Mouse (Mus musculus): ENCODE results near the gene Slc45a1.
A peak's percentile ranks its signal among the peaks of the same experiment; 100 is the strongest.
"Not testable (repeated sequence)": the region's sequence is repeated elsewhere in the genome, so short reads cannot be mapped to it uniquely, and the experiment has no call there.

Slc45a1 gene

DNA sequence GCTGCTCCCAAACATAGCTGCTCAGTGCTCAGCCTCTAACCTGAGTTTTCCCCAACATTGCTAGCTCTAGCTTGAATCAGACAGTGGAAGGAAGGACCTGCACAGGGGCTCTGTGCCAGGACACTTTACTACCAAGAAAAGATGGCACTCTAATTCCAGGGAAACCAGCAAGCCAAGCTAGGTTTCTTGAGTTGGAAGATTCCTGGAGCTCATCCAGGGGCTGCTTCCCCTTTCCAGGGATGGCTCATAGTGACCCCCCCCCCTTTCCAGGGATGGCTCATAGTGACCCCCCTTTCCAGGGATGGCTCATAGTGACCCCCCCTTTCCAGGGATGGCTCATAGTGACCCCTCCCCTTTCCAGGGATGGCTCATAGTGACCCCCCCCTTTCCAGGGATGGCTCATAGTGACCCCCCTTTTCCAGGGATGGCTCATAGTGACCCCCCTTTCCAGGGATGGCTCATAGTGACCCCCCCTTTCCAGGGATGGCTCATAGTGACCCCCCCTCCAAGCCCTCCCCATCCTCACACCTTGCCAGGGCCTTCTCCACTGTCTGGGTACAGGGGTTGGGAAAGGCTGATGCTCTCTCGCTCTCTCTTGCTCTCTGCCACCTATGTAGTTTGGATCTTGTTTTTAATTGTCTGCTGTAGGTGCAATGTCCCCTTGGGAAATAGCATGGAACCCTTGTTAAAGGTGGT, 48.5 kb downstream of the Slc45a1 start:
- no peak for DNase-seq (ENCODE audit: low spot score)

DNA sequence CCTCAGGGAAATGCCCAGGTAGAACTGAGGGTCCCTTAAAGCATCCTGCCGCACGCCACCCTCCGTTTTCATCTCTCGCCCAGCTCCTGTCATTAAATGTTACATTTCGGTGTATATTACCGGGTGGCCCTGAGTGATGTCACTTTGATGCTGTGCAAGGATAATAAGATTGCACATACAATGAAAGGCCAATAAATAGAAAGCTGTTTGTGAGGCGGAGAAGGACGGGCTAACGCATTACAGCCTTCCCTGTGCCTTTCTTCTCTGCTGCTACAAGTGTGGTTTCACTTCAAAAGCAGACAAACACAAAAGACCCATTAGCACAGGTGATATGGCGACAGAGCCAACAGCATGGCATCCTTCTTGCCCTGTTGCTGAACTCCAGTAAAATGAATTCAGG, 50.5 kb downstream of the Slc45a1 start:
- no peak for DNase-seq (ENCODE audit: low spot score)

DNA sequence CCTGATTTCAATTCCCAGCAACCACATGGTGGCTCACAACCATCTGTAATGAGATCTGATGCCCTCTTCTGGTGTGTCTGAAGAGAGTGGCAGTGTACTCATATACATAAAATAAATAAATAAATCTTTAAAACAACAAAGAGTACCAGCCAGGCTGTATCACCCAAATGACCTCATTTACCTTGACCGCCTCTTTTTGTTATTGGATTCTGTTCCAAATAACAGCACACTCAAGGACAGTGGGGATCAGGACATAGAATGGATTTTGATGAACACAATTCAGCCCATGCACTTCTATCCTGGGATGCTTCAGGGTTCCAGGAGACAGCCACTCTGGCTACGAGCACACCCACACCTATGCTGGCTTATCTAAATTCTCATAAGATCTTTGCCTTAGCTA, 51.5 kb downstream of the Slc45a1 start:
- not testable (repeated sequence) for DNase-seq (ENCODE audit: low spot score)

DNA sequence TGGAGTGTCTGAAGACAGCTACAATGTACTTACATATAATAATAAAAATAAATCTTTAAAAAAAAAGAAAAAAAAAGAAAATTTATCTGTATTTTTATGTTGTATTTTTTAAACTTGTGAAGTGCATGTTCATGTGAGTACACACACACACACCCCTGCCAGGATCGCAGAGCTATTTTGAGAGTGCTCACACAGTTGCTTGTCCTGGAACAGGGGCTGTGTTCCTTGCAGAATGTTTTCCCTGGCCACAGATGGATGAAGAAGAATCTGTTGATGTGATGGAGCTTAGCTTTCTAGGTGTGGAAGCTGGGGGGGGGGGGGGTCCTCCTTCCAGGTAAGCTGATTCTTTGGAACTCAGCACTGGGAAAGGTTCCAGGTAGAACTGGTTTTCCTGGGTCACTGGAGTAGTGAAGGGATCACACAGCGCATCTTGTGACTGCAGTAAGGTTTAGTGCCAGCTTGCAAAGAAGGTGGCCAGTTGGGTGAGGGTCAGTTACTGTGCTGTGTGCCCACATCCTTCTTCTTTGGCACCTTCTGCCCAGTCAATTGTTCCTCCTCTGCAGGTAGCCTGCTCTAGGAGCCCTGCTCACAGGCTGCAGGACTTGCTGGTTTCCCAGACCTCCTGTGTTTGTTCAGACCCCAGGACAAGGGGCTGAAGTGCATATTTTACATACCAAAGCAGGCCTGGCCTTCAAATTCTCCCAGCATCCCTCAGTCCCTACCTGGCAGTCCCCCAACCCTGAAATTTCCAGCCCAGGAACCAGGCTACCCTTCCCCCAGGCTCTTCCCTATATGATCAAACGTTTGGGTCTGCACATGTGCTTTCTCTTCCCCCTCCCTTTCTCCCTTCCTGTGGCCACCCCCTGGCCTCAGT, 52.6 kb downstream of the Slc45a1 start:
- no peak for DNase-seq (ENCODE audit: low spot score)

DNA sequence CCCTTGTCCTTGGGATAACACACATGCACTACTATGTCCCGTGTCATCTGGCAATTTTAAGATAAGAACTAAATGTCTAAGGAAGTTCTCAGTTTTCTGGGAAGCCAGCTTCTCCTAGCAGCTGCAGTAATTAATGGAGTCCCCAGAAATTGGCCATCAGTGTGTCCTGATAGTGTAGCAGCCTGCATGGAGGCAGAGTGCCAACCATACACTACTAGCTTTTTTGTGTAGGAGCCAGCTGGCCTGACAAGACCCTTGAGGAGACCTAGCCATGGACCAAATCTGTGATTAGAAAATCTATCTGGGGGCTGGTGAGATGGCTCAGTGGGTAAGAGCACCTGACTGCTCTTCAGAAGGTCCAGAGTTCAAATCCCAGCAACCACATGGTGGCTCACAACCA, 53.3 kb downstream of the Slc45a1 start:
- no peak for DNase-seq (ENCODE audit: low spot score)

DNA sequence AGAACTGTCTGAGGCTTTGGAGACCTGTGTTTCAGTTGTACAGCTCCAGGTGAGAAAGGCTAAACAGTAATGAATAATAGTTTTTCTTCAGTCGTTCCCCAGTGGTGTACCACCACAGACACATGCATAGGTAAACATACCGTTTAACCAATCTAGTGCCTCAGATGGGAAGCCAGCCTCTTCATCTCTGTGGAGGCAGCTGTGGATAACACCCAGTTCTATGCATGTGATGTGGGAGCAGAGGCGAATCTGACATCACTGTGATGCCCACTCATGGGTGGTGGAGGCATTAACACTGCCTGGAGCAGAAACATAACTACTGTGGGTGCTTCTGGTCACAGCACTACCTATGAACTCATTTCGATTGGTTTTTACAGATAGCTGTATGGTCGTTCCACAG, 56.0 kb downstream of the Slc45a1 start:
- DNase-seq (ENCODE audit: low spot score), result no peak

DNA sequence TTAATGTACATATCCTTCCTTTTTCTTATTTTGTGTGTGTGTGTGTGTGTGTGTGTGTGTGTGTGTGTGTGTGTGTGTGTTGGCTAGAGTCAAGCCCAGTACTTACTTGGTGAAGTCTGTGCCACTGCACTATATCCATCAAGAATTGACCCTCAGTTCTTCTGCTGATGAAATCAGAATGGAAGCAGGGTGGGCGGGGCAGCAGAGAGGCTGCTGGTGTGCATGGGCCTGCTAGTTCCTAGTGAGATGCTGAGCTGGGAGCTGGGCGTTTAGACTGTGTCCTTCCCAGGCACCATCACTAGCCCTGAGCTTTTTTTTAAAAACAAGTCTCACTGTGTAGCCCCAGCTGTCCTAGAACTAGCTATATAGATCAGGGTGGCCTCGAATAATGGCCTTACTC, 56.9 kb downstream of the Slc45a1 start:
- DNase-seq (ENCODE audit: low spot score), result no peak

DNA sequence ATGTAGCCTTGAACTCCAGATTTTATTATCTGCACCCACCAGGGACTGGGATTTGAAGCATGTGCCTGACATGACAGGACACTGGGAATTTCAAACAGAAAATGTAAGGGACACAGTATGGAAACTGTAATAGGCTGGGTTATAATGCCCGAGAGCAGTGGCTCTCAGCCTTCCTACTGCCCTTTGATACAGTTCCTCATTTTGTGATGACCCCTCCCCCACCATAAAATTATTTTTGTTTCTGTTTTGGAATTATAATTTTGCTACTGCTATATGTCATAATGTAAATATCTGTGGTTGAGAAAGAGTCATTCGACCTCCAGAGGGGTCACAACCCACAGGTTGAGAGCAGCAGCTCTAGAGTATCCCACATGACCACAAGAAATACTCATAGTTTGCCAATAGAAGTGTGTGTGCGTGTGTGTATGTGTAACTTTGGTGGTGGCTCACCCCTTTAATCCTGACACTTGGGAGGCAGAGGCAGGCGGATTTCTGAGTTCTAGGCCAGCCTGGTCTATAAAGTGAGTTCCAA, 57.6 kb downstream of the Slc45a1 start:
- DNase-seq (ENCODE audit: low spot score), result no peak

DNA sequence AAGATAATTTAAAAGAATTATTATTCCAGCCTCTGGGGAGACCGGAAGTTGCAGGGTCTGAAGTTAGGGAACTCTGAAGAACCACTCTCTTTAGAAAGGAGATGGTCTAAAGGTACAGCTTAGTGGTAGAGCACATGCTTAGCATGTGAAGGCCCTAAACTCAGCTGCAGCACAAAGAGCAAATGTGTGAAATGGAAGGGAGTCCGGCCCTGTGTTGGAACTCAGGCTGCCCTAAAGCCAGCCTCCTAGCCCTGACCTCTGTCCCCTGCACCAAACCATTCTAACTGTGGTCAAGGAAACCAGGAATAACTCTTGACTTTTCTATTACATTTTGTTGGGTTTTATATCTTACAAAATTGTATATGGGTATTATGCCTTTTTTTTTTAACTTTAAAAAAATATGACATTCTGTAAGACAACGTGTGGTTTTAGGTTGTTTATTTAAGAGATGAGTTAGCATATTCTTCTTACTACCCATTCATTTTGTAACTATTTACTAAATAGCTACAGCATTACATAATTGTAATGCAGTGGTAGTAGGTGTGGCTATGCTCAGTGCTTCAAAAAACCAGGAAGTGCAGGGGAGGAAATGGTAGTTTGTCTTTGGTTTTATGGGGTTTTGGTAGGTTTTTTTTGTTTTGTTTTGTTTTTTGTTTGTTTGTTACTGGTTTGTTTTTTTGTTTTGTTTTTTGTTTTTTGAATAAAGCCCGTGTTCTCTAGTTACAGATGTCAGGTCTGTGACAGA, 58.3 kb downstream of the Slc45a1 start:
- no peak for DNase-seq (ENCODE audit: low spot score)

DNA sequence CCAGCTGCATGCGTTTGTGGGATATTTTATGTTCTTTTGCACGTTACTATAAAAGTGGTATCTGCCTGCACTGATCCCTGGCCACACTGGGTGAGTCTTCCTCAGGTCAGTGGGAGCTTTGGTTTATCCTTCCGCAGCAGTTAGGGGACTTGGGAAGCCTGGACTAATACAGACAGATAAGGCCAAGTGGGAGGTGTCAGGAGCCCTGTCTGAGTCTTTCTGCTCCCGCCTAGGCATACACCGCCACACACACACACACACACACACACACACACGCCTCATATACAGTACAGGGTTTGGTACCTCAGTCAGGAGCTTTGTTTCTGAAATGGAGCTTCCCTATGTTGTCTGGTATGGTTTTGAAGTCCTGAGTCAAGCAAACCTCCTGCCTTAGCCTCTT, 59.9 kb downstream of the Slc45a1 start:
- DNase-seq (ENCODE audit: low spot score), result no peak

DNA sequence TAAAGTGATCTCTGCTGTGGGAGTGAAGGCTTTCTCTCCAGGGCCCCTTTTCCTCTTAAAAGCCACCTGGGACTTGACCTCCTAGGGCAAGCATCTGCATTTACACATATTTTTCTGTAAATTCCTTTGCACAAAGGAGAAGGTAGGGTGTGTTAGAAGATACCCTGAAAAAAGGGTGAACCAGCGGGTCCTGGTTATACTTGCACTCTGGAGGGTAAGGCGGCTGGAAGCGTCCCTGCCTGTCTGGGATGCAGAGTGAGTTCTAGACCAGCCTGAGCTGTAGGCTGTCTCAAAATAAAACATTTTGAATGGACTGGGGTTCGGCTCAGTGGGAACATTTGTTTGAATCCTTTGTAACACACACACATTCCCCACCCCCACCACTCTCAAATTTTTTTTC, 60.4 kb downstream of the Slc45a1 start:
- no peak for DNase-seq (ENCODE audit: low spot score)

DNA sequence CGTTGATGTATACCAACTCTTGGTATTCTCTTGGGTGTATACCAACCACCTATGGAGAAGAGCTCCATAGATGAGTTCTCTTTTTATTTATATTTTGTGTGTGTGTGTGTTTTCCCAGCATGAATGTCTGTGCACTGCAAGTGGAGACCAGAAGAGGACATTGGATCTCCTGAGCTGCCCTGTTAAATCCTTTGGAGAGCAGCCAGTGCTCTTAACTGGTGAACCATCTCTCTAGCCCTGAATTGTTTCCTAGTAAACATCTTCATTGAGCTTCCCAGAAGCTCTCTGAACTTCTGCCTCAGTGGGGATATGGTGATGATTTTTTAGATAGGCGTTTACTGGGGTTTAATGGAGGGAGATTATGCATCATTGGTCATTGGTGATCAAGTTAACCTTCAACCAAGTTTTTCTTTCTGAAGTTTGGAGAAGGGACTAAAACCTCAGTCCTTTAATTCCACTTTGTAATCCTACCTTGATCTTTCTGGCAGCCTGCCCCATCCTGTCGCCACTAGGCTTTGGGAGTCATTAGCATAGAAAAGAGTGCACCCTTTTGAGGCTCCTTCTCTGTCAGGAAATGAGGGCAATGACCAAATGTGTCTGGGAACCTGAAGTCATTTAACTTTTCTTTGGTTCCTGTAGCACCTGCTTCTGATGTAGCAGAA, 61.2 kb downstream of the Slc45a1 start:
- DNase-seq (ENCODE audit: low spot score), result no peak

DNA sequence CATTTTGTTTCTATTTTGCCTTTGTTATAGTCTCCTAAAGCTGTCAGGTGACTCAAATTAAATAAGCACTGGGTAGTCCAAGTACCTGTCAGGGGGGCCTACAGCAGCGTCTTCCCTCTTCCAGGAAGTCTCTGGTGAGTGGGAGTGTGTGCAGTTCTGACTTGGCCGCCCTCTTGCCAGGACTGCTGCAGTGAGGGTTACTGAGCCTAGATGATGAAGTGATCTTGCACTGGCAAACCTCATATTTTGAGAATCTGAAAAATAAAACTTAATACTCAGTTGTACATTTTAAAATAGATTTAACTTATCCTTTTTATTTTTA, 63.7 kb downstream of the Slc45a1 start:
- DNase-seq (ENCODE audit: low spot score), result no peak

DNA sequence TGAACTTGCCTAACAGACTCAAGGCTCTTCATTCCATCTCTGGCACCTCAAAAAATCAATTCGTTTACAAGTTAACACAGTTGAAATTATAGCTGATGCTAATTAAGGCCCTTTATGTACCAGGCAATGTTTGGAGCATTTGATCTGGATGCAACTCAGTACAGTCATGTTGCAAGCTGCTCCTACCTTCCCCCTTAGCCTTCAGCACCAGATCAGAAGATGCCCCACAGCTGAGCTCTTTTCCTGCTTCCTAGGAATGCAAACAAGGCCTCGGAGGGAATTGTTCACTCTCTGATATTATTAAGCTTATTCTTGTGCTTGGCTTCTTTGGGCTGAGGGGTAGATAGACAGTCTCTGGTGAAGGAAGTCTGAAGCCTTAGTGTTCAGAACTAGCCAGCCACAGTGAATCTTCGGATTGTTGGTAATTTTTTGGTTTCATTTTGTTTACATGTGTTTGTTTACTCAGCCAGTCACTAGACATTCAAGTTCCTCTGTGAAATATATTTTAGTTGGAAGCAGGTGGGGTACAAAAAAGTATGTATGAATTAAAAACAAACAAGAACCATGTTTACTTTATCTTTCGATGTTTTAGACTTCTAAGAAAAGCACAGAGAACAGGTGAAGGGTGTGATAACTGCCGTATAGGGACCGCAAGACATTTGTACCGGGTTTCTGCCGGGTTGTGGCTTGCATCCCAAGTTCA, 64.2 kb downstream of the Slc45a1 start:
- DNase-seq (ENCODE audit: low spot score), result no peak

DNA sequence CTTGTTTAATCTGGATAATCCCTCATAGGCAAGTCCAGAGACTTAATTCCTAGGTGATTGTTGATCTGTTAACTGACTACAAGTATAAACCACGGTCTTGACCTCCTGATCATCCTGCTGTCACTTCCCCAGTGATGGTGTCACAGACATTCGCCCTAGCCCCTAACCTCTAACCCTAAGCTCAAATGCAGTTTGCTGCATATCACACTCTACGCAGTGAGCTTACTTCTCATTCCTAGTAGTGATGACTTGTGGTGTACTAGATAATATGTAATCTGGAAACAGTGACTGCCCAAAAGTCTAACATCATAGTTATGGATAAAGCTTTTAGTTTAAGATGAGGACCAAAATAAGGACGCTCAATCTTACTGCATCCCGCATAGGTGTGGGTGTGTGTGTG, 65.7 kb downstream of the Slc45a1 start:
- no peak for DNase-seq (ENCODE audit: low spot score)

DNA sequence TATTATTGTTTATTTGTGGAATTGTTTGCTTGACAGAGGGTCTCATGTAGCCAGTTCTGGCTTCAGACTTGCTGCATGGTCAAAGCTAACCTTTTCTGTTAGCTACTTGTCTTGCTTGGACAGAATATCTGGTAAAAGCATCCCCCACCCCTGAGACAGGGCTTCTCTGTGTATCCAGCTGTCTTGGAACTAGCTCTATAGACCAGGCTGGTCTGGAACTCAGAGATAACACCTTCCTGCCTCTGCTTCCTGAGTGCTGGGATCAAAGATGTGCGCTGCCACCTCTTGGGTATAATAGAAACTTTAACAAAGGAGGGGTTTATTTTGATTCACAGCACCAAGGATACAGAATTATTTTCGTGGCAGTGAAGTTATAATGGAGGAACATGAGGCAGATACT, 66.2 kb downstream of the Slc45a1 start:
- no peak for DNase-seq (ENCODE audit: low spot score)

DNA sequence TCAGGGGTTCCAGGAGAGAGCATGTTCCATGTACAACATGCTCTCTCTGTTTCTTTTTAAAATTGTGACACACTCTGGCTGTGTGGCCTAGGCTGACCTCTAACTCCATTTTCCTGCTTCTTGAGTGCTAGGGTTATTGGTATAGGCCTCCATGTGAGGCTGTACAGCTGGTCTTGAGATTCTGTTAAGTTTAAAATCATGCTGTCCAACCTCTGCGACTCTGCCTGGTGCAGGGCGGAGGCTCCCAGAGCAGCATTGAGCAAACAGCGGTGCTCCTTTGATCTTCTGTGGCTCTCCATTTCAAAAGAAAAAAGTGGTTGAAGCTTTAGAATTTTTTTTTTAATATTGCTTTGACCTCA, 68.2 kb downstream of the Slc45a1 start:
- no peak for DNase-seq (ENCODE audit: low spot score)

DNA sequence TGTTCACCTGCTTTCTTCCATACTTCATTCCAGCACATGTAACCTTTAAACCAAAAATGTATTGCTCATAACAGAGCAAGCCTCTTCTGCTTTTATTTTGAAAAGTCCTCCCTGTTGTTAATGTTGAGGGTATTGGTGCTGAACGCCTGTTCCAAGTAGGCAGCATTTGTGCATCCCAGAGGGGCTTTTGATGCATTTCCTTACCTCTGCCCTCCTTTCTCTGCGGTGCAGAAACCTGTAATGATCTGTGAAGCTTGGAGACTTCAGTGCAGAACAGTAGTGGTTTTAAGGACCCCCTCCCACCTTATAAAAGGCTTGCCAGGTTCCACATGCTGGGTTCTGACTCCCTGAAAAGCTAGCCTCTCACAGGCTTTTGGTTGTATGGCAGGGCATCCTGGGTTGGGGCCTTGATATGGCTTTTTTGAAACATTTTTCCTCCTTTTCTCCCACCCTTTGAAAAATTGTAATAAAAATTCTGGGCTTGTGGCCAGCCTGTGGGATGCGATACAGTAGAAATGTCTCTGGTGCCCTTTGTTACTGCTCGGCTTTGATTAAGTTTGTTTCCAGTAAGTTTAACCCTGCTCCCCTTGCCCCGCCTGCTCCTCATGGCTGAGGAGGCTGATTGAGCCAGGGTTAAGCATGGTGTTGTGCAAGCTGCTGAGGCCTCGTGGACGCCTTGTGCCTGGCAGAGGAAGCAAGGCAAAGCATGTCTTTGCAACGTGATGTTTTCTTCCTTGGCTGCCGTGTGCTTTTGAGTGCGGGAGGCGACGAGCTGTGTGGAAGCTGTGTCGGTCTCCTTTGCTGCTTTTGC, 68.8 kb downstream of the Slc45a1 start:
- DNase-seq (ENCODE audit: low spot score), result peak; percentile 74

DNA sequence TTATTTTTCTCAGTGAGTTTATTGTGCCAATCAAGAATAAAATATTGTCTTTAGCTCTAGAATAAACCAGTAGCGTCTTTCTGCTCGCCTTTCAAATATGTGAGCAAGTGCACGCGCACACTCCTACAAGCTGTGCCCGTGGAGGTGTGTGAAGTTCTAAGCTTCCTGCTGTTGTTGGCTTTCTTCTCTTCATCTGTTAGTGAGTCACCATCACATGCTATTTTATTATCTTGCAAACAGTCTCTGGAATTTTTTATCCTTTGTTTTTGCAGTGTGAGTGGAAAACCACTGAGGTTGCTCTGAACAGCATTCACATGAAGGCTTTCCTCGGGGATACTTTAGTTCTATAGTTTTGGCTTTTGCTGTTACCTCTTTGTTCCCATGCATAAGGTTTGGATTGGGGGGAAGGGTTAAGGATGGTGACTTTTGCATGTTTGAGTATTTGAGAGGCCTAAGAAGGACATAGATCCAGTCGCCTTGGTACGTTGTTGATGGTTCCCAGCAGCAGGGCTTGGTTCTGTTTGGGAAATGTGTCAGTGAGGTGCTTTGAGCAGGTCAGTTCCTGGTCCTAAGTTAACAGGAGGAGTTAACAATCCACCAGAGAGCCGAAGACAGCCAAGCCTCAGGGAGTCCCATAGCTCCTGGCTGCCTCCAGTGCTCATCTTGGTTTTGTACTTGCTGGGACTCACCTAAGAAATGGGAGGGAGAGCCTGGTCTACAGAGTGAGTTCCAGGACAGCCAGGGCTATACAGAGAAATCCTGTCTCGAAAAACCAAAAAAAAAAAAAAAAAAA, 69.8 kb downstream of the Slc45a1 start:
- DNase-seq (ENCODE audit: low spot score), result peak; percentile 43

Measured in layer of hippocampus, adult 11-12 months (tissue).